Mouse (Mus musculus) splenic B cell, adult 2 months (primary cell): ENCODE measurements around the gene Hnrnpu.
A peak's percentile ranks its signal among the peaks of the same experiment; 100 is the strongest.
"Not testable (repeated sequence)": the region's sequence is repeated elsewhere in the genome, so short reads cannot be mapped to it uniquely, and the experiment has no call there.

ENCODE experiments used
- DNase-seq: peaks from one replicate; pipeline ENCODE4 v3.0.0-alpha.2; 2011; ENCODE audit warnings: low read depth, low spot score
- H3K27me3 ChIP-seq: 2 replicates; pipeline ENCODE4 v1.6.1; 2012; ENCODE audit warnings: mild to moderate bottlenecking, low read length, moderate library complexity, mixed read lengths; ENCODE audit not compliant: control insufficient read depth, poor library complexity, insufficient read depth, severe bottlenecking
- H3K36me3 ChIP-seq: 2 replicates; pipeline ENCODE4 v1.6.1; 2012; ENCODE audit warnings: mild to moderate bottlenecking, low read length, moderate library complexity, mixed read lengths; ENCODE audit not compliant: control insufficient read depth, poor library complexity, insufficient read depth, severe bottlenecking

The Hnrnpu gene

DNA sequence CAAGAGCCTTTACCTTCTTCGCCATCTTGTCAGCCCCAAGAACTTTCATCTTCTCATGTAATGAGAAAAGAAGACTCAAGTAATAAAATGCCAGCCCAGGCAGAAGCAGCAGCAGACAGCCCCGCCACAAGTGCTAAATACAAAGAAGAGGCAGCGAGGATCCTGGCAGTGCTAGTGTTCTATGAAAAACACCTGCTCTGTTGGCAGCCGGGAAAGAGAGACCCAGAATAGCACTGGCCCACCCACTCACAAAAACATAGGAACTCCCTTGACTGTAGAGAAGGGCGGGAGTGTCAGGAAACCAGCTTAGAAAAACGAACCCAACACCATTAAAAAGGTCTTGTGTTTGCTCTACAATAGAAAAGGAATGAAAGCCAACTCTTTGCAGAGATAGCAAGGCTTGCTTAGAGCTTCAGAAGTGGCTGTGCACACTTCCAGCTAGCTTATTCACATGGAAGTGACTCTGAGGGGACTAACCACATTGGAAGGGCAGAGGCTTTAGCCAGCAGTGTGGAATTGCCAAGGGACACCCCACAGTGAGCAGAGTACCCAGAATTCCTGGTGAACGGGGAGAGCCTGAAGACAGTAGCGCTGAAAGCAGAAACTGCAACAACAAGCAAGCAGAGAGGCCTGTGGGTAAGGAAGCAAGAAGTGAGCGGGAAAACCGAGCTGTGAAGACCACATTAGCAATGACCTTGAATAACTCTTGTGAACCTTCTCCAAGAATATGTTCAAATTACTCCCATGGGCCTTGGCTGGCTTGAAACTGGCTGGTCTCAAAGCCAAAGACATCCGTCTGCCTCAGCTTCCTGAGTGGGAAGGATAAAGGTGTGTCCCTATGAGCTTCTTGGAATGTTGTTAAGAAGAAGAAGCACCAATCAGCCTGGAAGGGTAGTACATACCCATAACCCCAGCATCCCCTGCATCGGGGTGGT lies 20.4 kb upstream of the Hnrnpu start:
- Histone ChIP-seq H3K27me3 (no peaks in the 10 kb centered on the region), H3K36me3 (no peaks in the 10 kb centered on the region)
- no peak for DNase-seq

DNA sequence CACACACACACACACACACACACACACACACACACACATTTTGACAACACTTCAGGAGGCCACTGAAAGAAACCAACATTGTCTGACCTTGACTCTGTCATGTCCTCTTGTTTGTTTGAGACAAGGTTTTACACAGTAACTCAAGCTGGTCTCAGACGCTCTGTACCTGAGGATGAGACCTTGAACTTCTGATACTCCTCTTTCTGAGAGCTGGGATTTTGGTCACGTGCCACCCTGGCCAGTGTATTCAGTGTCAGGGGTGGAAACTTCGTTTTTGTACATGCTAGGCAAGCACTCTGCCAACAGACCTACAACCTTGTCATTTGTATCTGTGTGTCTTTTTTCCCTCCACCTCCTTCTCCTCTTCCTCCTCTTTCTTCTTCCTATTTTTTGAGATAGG lies 17.0 kb upstream of the Hnrnpu start:
- Histone ChIP-seq H3K27me3 (no peaks in the 10 kb centered on the region), H3K36me3 (no peaks in the 10 kb centered on the region)
- no peak for DNase-seq

DNA sequence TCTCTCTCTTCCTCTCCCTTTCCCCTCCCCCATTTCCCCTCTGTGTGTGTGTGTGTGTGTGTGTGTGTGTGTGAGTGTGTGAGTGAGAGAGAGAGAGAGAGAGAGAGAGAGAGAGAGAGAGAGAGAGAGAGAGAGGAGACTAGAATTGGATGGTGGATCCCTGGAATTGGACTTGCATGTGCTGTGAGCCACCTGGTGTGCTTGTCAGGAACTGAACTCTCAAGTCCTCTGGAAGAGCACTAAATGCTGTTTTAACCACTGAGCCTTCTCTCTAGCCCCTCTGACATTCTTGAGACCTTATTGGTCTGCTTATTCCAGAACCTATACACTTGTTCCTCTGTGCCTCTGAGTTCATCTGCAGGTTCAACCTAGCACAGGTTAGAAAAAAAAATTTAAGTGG lies 14.0 kb upstream of the Hnrnpu start:
- DNase-seq = peak; percentile 30
- Histone ChIP-seq H3K27me3 (no peaks in the 10 kb centered on the region), H3K36me3 (no peaks in the 10 kb centered on the region)

DNA sequence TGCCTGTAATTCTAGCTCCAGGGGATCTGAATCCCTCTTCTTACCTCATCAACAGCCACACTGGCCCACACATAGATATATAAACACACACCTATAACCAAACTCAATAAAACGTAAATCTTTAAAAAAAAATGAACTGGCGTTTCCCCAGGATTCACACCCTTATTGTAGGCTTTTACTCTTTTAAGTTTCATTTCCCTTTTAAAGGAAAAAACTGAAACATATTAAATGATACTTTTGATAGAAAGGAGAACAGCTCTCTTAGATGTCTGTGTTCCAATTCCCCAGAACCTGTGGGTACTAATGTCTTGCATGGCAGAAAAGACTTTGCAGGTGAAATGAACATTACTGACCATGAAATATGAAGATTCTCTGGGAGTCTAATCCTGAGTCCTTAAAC lies 13.2 kb upstream of the Hnrnpu start:
- no peak for DNase-seq
- Histone ChIP-seq H3K27me3 (no peaks in the 10 kb centered on the region), H3K36me3 (no peaks in the 10 kb centered on the region)

DNA sequence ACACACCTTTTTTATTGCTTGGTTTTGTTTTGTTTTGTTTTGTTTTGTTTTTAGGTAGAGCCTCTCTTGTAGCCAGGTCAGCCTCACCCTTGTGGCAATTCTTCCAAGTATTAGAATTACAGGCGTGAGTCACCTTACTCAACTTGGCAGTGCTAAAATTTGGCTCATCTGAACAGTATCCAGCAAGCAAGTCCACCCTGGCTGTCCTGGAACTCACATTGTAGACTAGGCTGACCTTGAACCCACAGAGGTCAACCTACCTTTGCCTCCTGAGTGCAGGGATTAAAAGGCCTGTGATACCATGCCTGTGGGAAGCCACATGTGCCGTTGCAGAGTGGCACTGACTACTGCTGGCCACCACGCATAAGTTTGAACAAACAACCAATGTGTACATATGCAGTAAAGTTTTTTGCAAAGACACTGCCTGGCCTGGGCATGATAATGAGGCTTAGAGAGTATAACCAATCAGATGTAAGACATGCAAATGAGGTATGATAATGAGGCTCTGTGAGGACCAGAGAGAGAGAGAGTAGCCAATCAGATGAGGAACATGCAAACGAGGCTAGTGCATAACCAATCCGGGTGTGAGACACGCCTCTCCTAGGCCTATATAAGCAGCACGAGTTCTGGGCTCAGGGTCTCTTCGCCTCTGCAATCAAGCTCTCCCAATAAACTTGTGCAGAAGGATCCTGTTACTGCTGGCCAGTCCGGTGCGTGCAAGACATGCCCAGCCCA lies 6.6 kb upstream of the Hnrnpu start:
- DNase-seq, H3K36me3 ChIP-seq, H3K27me3 ChIP-seq: not testable (repeated sequence)

DNA sequence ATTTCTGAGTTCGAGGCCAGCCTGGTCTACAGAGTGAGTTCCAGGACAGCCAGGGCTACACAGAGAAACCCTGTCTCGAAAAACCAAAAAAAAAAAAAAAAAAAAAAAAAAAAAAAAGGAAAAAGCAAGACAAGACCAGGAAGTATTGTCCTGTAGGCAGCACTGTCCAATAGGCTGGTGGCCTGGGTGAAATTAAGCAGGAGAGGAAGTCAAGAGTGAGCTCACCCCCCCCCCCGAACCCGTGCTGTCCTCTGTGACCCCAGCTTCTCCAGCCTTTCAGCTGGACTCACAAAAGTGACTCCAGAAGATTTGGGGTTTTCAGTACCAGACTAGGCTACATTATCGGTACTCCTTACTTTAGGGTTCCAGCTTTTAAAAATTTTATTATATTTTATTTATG lies 5.0 kb upstream of the Hnrnpu start:
- no peak for DNase-seq
- Histone ChIP-seq H3K27me3 (no peaks in the 10 kb centered on the region), H3K36me3 (no peaks in the 10 kb centered on the region)

DNA sequence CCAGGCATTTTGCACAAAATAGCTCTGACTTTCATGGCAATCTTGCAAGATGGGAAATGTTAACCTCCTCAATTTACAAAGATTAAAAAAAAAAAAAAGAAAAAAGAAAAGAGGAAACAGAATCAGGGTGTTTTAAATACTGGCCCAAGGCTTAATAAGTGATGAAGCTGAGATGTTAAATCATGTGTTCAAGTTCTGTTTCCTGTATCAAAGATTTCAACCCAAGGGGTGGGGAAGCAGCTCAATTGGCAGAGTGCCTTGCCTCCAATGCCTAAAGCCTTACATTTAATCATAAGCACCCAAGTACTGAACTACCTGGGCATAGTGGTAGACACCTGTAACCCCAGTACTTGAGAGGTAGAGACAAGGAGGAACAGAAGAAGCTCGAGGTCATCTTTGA lies 4.5 kb upstream of the Hnrnpu start:
- DNase-seq = no peak
- Histone ChIP-seq H3K36me3 (no peaks in the 10 kb centered on the region), H3K27me3 (no peaks in the 10 kb centered on the region)

DNA sequence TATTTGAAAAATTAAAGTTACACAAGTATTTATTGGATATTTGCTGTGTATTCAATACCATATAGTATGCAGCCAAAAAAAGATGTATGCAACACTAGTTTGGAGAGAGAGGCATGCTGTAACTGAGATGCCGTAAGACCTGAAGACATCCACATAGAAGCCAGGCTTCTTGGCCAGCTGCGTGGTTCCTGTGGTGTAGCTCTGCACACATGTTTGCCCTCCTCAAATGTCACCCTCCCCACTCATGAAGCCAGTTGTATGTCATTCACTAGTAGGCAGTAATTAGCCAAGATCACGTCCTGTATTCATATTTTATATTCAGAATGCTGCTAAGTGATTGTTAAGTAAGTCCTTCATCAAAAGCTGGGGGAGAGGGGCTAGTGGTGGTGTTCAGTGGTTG lies 3.8 kb upstream of the Hnrnpu start:
- Histone ChIP-seq H3K27me3 (no peaks in the 10 kb centered on the region), H3K36me3 (no peaks in the 10 kb centered on the region)
- DNase-seq = no peak

DNA sequence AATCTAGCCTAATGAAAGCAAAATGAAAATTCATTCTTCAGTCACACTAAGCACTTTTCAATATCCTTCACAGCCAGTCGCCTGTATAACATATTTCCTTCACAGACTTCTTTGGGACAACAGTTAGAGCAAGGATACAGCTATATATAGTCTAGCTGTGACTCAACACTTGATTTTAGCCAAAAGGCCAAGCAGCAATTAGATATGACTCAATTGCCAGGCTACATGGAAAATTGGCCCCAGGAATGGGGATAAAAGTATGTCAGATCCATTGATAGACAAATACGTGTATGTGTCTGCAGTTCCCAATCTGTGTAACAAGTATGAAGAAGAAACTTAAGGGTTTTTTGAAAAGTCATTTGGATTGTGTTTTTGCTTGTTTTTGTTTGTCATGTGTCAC lies 2.6 kb upstream of the Hnrnpu start:
- Histone ChIP-seq H3K27me3 (no peaks in the 10 kb centered on the region), H3K36me3 (no peaks in the 10 kb centered on the region)
- DNase-seq = no peak

DNA sequence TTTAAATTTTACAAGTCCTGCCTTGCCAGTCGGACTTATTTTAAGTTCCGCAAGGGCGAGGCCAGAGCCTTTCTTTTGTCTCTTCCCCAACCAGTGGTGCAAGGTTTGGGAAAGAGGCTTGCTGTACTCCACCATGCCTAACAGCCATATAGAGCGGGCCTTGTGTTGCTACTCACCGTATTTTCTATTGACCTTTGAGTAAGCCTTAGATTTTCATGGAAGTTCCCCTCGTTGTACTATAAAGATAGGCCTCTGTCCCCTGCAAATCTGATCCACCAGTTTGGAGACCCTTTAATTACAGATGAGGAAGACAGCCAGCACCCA lies 683 bp upstream of the Hnrnpu start:
- Histone ChIP-seq H3K36me3 (peaks cover 5% of the 10 kb centered on the region; the same call in 1 of the 2 replicates), H3K27me3 (no peaks in the 10 kb centered on the region)
- no peak for DNase-seq

DNA sequence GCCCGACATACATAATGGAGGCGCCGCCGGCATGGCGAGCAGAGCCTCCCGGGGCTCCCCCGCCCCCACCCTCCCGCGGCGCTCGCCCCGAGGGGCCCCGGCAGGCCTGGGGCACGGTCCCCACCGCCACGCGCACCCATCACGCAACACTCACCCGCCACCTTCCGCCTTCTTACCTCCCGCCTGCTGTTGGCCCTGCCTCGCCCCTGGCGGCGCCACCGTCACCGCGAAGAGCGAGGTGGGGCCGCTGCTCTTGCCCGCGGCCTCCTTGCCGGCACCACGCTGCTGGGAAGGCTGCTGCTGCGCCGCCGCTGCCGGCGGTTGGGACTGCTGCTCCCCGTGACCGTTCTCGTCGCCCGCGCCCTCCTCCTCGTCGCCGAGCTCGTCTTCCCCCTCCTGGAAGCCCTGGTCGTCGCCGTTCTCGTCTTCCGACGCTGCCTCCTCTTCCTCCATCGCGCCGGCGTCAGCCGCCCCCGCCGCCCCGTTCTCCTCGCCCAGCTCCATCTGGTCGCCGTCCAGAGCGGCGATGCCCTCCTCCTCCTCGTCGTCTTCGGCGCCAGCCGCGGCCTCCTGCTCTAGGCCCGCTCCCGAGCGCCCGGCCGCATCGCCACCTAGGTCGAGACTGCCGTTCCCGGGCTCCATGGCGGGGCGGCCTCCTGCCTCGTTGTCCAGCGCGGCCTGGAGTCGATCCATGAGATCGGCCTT lies 668 bp downstream of the Hnrnpu start:
- H3K27me3 ChIP-seq = no peaks in the 10 kb centered on the region
- peaks cover 14% of the 10 kb centered on the region; the same call in 1 of the 2 replicates for H3K36me3 ChIP-seq
- DNase-seq = peak; percentile 74

DNA sequence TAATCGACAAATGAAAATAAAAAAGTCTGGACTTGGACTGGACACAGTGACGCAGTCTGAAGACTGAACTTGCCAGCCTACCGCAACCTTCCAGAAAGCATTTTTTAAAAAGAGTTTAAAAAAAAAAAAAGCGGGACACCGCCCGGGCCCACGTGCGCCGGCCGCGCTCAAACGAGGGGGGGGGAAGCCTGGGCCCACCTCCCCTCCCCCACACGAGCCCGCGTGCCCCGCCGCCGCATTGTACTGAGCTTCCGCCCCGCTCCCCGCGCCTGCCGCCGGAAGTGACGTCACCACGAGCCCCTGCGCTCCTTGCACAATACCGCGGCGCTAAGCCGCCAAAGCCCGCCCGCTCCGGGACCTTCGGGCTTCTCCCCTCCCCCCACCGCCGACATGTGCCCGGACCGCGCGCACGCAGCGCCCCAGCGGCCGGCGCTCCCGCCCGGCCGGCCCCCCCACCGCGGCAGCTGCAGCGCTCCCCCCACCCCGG lies 1.3 kb downstream of the Hnrnpu start:
- DNase-seq = peak; percentile 95
- H3K36me3 ChIP-seq = peaks cover 17% of the 10 kb centered on the region; the same call in 1 of the 2 replicates
- H3K27me3 ChIP-seq = no peaks in the 10 kb centered on the region

DNA sequence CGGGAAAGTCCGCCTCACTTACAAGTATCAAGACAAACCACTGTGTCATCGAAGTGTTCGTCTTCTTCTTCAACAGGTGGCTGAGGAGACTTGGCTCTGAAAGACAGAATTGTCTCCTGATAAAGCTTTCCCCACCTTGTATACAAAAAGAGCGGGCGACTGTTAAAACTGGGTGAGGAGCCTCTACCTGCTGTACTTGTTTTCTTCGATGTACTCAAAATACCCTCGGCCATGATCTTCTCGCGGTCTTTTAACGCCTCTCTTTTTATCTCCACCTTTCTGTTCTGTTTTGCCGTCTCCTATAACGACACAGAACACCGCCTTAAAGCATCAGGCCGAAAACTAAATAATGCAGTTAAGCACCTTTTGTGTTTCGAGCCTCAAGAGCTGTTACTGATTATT lies 1.7 kb downstream of the Hnrnpu start:
- no peaks in the 10 kb centered on the region for H3K27me3 ChIP-seq
- peak; percentile 55 for DNase-seq
- peaks cover 22% of the 10 kb centered on the region; the same call in 1 of the 2 replicates for H3K36me3 ChIP-seq

DNA sequence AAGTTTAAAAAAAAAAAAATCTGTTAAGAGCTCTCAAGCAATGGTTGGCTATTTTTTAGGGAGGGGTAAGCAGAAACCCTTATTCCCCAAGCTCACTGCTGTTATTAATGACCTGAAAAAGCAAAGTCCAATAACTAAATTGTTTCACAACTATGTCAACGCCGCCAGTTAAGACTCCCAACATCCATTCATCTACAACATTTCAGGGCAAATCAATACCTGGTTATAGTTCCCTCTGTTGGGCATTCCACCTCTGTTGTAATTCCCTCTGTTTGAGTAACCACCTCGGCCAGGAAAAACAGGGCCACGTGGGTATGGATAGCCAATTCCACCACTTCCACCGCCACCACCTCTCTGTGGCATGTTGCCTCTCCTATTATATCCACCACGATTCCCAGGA lies 7.7 kb downstream of the Hnrnpu start:
- peaks cover 34% of the 10 kb centered on the region; the same call in 1 of the 2 replicates for H3K36me3 ChIP-seq
- H3K27me3 ChIP-seq = no peaks in the 10 kb centered on the region
- DNase-seq = no peak

DNA sequence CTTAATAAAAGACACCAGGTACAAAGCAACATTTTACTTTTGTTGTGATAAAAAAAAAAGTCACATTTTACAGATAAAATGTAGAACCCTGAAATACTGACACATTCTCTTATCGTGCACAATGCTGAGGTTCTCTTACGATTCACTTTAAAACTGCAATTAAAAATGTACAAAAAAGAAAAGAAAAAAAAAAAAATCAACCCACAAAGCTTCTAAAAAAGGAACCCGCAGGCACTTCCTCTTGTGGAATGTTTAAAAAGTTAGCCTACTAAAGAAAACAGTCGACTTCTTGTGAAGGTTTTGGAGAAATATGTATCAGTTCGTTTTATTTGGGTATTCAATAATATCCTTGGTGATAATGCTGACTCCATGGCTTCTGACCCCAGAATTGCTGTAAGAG lies 8.6 kb downstream of the Hnrnpu start:
- DNase-seq = no peak
- Histone ChIP-seq H3K27me3 (no peaks in the 10 kb centered on the region), H3K36me3 (peaks cover 33% of the 10 kb centered on the region; the same call in 1 of the 2 replicates)
